Mouse (Mus musculus) mouse trophoblast stem cell (cell line): ENCODE measurements around the gene Wnt4.

Experiments used
- in situ Hi-C, 2 experiments: fragments of 300-500 bp; cut with MseI, MboI; formaldehyde crosslinking; loops; 2 replicates in 1 of 2; 3 replicates in 1 of 2; pipeline ENCODE4 v1.15.1; 2025

Gene Wnt4

GRCm38 (mm10) chr4:137279346-137279745 is 2.1 kb downstream of the Wnt4 start:
- in situ Hi-C loops = no loop called here

DNA sequence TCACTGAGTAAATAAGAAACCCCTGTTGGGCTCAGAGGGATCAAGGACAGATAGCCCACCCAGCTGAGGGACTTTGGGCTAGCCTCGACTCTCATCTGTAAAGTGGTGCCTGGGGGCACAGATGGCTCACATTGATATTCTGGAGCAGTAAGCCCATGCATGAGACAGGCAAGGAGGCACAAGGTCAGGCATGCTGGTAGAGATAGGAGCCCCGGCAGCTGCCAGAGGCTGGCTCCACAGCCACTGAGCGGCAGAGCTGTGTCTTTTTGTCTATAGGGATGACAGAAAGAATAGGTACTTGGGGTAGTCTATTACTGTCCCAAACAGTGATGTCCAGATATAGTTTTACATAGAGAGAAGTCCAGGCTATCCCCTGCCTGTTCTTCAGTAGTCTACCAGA is 4.0 kb downstream of the Wnt4 start:
- in situ Hi-C loops = loop anchor here in 1 of 2 experiments (5.0 kb wide), 1 partner anchor 199 kb away; no protein-coding TSS in a partner anchor

DNA sequence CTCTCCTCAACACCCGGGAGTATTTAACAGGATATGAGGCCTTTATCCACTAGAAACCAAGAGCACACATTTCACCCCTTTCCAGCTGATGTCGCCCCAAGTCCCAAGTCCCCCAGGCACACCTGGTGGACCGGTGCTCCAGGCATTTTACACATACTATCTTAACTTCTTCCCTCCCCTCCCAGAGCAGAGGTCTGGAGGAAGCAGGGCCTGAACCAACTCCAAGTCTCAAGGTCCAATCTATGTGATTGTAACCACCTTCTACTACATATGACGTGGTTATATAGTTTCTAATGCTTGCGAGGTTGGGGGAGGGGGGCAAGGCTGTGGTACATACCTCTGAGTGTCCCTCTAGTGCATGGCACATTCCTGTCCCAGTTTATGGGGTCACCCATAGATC is 4.8 kb downstream of the Wnt4 start:
- in situ Hi-C loops = loop anchor here in 1 of 2 experiments (5.0 kb wide), 1 partner anchor 200 kb away; no protein-coding TSS in a partner anchor

DNA sequence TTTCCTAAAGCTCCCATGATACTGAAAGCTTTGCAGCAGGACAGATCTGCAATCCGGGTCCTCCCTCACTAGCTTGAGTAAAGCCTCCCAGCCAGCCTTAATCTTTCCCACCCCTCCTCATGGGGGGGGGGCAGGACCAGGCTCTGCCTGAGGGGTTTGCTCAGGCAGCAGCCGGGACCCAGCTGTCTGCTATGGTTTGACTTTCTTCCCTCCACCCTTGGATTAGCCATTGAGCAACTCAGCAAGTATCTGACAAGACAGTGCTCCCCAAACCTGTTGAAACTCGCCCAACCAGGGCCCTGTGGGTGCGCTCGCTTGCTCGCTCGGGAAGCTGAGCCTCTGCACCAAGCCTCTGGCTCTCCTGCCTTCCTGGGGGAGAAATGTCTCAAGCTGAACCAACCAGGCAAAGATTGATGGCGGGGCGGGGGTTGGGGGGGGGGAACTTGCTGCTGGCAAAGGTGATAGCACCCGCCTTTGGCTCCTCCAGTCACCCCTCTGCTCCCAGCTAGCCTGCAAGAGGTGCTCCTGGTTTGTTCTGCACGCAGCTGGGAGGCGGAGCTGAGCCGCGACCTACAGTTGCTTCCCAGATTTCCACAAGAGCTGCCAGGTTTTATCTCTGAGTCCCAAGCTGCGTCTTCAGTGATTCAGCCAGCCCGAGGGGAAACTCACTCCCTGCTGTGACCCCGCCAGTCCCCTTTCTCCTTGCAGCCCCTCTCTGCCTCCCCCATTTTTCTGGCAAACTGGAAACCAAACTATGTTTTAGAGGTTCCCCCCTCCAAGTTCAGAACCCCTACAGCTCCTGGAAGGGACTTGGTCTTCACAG is 5.5 kb downstream of the Wnt4 start:
- in situ Hi-C loops = loop anchor here in 1 of 2 experiments (5.0 kb wide), 1 partner anchor 200 kb away; no protein-coding TSS in a partner anchor

- in situ Hi-C loops = loop anchor here in 1 of 2 experiments (5.0 kb wide), 1 partner anchor 201 kb away; no protein-coding TSS in a partner anchor
Measured at GRCm38 (mm10) chr4:137283407-137283732, 6.1 kb downstream of the Wnt4 start.

GRCm38 (mm10) chr4:137285876-137286661 is 8.8 kb downstream of the Wnt4 start:
- in situ Hi-C loops = loop anchor here in 1 of 2 experiments (5.0 kb wide), 1 partner anchor 209 kb away; no protein-coding TSS in a partner anchor

DNA sequence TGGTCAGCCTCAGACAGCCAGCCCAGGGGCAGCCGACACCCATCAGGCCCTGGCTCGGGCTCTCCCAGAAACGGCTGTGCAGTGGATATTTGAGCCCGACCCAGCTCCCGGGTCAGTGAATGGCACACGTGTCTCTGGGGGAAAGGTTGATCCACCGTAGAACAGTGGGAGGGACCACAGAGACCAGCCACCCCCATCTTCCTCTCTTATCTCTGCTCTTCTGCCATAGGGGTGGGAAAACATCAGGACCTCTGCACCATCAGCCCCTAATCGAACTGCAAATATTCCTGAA is 9.3 kb downstream of the Wnt4 start:
- in situ Hi-C loops = loop anchor here in 1 of 2 experiments (5.0 kb wide), 1 partner anchor 209 kb away; no protein-coding TSS in a partner anchor

DNA sequence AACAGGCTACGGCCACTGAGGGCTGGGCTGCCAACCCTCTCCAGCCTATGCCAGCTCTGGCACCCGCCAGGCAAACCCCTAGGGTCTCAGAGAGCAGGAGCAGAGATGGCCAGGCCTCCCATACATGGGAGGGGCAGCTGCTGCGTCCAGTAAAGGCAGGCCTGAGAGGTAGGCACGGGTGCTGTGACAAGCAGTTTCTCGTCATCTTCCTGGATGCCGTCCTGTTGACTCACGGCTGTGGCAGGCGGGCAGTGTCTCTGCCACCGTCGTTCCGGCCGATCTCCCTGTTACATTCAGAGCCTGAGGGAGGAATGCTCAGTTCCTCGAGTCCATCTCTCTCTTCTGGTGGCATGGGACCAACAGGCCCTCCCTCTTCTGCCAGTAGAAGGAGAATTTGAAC is 9.9 kb downstream of the Wnt4 start:
- in situ Hi-C loops = loop anchor here in 1 of 2 experiments (5.0 kb wide), 1 partner anchor 210 kb away; no protein-coding TSS in a partner anchor

GRCm38 (mm10) chr4:137287818-137288217 is 10.5 kb downstream of the Wnt4 start:
- in situ Hi-C loops = loop anchor here in 1 of 2 experiments (5.0 kb wide), 1 partner anchor 211 kb away; no protein-coding TSS in a partner anchor

GRCm38 (mm10) chr4:137289701-137290100 is 12.4 kb downstream of the Wnt4 start:
- in situ Hi-C loops = loop anchor here in 1 of 2 experiments (5.0 kb wide), 1 partner anchor 212 kb away; no protein-coding TSS in a partner anchor

DNA sequence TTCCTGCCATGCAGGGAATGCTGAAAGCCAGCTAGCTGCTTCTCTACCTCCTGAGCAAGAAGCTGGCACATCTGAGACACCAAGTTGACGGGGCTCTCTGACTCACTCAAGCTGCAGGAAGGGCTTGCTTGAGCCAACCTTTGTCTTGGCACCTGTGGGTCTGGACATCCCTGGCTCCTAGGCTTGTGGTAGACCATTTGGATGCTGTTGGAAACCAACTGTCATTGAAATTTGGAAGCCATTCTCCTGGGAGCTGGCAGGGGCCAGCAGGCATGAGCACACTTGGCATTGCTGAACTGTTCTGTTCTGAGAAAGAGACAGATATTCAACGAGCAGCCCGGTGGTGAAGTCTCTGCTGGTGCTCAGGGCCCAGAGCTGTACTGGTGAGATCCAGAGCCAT is 13.0 kb downstream of the Wnt4 start:
- in situ Hi-C loops = no loop called here

DNA sequence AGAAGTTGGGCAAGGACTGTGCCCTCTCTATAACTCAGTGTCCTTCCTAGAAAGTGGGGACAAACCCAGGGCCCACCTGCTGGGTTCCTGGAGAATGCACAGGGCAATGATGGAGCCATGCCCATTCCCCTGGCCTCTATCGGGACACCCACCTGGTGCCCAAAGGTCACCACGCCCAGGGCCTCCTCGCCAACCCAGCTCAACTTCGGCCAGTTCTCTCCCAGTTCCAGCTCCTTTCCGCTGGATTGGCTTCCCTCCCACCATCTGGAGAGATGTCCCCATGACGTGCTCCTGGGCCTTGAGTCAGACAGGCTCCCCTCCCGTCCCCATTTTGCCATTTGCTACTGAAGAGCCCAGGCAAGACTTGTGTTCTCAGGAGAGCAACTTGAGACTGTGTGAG is 15.3 kb downstream of the Wnt4 start:
- in situ Hi-C loops = no loop called here

- in situ Hi-C loops = no loop called here
Measured at GRCm38 (mm10) chr4:137294032-137294431, 16.7 kb downstream of the Wnt4 start.

DNA sequence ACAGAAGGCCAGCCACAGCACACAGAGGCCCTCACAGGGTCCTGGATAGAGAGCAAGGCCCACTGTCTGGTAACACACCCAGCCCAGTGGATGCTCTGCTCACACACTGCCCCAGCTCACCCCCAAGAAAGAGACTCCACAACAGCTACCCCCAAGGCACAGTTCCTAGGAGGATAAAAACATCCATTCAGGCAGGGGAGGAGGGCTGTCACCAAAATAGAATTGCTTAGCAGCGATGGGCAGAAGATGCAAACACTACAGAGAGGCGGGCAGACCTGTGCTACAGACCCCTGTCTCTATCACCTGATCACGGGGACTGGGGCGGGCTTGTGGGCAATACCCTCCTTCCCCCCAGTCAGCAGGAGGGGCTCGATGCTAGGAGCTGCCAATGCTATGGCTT is 17.2 kb downstream of the Wnt4 start:
- in situ Hi-C loops = no loop called here

GRCm38 (mm10) chr4:137294951-137295350 is 17.7 kb downstream of the Wnt4 start:
- in situ Hi-C loops = no loop called here

DNA sequence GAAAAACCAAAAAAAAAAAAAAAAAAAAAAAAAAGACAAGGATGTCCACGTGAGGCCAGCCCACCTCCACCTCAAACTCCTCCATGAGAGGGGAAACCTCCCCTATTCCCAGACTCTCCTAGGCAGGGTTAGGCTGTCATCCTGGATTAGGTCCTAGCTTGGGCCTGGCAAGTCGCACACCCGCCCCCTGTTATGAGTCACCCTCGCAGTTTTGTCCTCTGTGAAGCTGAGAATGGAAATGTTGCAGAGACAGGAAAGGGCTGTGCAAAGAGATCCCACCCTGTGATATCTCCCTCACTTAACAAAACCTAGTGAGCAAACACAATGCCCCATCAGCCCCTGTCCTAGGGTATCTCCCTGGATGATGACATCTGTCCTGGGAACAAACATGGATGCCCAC is 20.3 kb downstream of the Wnt4 start:
- in situ Hi-C loops = no loop called here

DNA sequence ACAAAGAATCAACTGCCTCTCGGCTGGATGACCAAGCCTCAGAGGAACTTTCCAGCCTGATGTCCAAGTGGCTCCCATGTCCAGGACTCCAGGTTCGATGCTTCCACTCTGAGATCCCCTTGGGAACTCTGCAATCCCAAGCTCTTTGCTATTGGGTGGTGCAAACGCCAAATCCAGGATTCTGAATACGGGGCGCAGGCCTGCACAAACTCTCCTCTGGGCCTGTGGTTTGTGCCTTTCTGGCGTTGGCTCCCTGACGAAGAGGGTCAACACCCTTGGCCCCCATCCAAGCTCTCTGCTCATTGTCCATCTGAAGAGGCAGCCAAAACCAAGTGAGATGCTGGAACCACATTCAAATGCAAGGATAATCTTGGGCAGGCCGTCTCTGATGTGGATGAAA is 21.1 kb downstream of the Wnt4 start:
- in situ Hi-C loops = no loop called here

DNA sequence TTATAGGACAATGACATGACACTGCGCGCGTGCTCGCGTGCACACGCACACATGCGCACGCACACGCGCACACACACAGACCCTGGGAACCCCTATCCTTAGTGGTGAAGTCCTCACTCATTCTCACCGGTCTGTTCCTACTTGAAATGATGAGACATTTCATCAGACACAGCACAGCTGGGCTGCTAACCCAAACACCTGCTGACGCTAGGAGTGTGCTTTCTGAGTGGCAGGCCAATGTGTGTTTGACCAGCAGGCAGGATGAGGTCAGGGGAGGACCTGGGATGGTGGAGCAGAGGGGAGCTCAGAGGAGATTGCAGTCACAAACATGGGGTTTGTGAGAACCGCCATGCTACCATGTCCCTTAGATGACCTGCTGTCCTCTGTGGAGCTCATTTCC is 22.9 kb downstream of the Wnt4 start:
- in situ Hi-C loops = no loop called here

DNA sequence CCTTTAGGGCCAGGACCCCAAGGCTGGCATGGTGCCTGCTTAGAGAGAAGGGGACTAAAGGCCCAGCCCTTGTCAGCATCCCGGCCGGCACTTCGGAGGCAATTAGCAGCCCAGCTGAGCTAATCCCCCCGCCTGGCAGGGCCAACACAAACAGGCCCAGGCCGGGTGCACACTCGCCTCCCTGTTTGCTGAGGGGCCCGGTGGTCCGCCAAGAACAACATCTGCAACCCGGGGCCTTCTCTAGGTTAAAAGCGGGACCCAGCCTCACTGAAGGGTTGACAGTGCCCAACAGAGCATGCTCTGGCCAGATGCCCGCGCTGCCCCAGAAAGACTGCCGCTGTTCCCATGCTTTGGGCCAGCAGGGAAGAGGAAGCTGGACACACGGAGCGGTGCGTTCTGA is 24.3 kb downstream of the Wnt4 start:
- in situ Hi-C loops = no loop called here

GRCm38 (mm10) chr4:137304106-137304505 is 26.8 kb downstream of the Wnt4 start:
- in situ Hi-C loops = no loop called here

DNA sequence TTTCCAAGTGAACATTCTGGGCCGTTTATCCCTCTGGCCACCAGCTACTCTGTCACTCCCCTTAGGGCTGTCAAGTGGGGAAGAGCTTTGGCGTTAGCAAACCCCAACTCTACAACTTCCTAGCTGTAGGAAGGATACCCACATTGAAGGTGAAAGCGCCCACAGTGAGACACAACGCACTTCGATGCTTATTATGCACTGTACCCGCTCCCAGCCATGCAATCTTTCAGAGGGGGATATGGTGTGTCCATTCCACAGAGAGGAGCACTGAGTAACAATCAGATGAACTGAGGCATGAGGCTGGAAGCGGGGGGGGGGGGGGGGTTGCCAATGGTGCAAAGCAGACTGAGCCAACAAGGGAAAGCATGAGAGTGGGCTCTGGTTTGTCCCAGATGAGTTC is 27.8 kb downstream of the Wnt4 start:
- in situ Hi-C loops = no loop called here

- in situ Hi-C loops = no loop called here
Measured at GRCm38 (mm10) chr4:137305831-137306576, 28.7 kb downstream of the Wnt4 start.
